Mouse (Mus musculus) T-cell, adult 66 days (primary cell): ENCODE measurements around the gene Unc5c. TPM values are rescaled to one million over a fixed set of nuclear protein-coding genes. Genes with fewer than 3 reads are reported as not detected.

Experiments used
- total RNA-seq, 2 experiments: library from RNA; stranded (reverse); gene quantifications; 3 replicates in 1 of 2; 4 replicates in 1 of 2; pipeline ENCODE4 v1.2.4; 2023

Gene Unc5c
- not detected for total RNA-seq

GRCm38 (mm10) chr3:141465104-141465705 is at the start of gene Unc5c:
Gene Unc5c, plus strand, starts transcription at chr3:141465216.

